Comparison of ENCODE assay signal across 8 mouse cellular contexts in the genomic region with DNA sequence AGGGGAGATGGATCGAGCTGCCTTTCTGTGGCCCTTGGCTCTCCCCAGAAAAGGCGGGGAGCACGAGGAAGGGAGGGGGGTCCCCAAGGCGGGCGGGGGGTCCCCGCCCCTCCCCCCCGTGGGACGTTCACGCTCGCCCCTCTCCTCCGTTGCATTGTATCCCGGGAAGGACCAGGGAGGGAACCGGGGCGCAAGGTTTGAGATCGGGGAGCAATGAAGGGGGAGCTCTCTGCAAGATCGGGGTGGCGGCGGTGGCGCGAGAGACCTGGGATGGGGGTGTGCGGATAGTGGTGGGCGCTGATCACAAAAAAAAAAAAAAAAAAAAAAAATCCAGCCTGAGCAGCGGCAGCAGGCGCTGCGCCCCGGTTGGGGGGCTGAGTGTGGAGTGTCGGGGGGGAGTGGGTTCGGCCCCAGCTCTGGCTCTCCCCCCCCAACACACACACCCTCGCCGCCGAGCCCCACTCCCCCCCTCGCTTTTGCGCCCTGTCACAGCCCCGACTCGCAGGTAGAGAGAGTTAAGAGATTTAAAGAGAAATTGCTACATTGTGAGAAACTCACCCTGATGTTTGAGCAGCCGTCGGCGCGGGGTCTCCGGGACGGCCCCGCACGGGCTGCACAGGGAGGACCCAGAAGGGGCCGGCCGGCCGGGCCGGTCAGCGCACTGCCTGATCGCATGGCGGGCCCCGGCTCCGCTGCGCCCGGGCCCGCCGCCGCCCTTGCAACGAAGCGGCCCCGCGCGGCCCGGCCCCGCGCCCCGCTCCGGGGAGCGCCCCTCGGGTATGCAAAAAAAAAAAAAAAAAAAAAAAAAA. TPM values are rescaled to one million over a fixed set of nuclear protein-coding genes. Genes with fewer than 3 reads are reported as not detected.
A peak's percentile ranks its signal among the peaks of the same experiment; 100 is the strongest.
DNase-seq lines count a peak whose midpoint lies in the region; ATAC-seq lines count a peak whose summit lies in the region.

Bicra (minus strand) TSS at position 584 of the 809 bp plus-strand sequence.

- ATAC-seq in hindbrain, embryonic 14.5 days (ENCODE audit: low FRiP score) = peak; percentile 75

- peak within 1 kb of the TSS; percentile 69 for H3K4me3 ChIP-seq in hindbrain, embryonic 14.5 days (replicated peaks; ENCODE audit: low read length)

- no peaks in the 10 kb centered on the region for H3K27me3 ChIP-seq in hindbrain, embryonic 14.5 days (ENCODE audit: control insufficient read depth, insufficient read depth, low read length)

- peak within 1 kb of the TSS; percentile 78 for H3K4me2 ChIP-seq in hindbrain, embryonic 14.5 days (replicated peaks)

- H3K4me1 ChIP-seq in hindbrain, embryonic 14.5 days (replicated peaks; ENCODE audit: control insufficient read depth, insufficient read depth, low read length) = peaks cover 49% of the 10 kb centered on the region

- peak within 1 kb of the TSS; percentile 98 for H3K27ac ChIP-seq in hindbrain, embryonic 14.5 days

- peak within 1 kb of the TSS; percentile 96 for H3K9ac ChIP-seq in hindbrain, embryonic 14.5 days

- peak; percentile 64 for DNase-seq in MEL-GATA-1-ER (ENCODE audit: extremely low read depth, low read depth)
- DNase-seq in cerebellum, adult 8-10 months = peak; percentile 79
- DNase-seq in frontal cortex, postnatal 14 days (ENCODE audit: low spot score in 2 of 2) = peak; percentile 66 to 76
- DNase-seq in hindbrain, embryonic 14.5 days (ENCODE audit: low spot score) = peak; percentile 92
- peak; percentile 75 for DNase-seq in left cerebral cortex, adult 11 months (ENCODE audit: low spot score)
- peak; percentile 92 to 94 for DNase-seq in lung, postnatal 4 days
- DNase-seq in right cerebral cortex, adult 2 months (ENCODE audit: low spot score in 2 of 2) = peak; percentile 63 to 77
- DNase-seq in urinary bladder, postnatal 10 days (ENCODE audit: low spot score) = peak; percentile 50

- WGBS in hindbrain, embryonic 14.5 days = under 1% methylated on average over 58 of the region's 69 CpGs

- no peaks in the 10 kb centered on the region for H3K9me3 ChIP-seq in hindbrain, embryonic 14.5 days (ENCODE audit: control insufficient read depth, low read length)

- peaks cover 8% of the 10 kb centered on the region; the same call in 1 of the 2 replicates for H3K36me3 ChIP-seq in hindbrain, embryonic 14.5 days (replicated peaks; ENCODE audit: control insufficient read depth, insufficient read depth)

RNA-seq across cellular contexts. Expression of gene Bicra, which starts in this region (rescaled TPM):
- polyA plus RNA-seq in hindbrain, embryonic 14.5 days (2014; fragmentation: Nextera tagmentation; extraction: Ambion mirVana) = 7.9 and 8.8 TPM in 2 replicates

Comparison
In these comparisons a context has a peak if more than half of its experiments do, and no peak if none do; other contexts are left out.
1. Peak in every context shown above with its lines: DNase-seq, ATAC-seq, H3K4me3 ChIP-seq and H3K27ac ChIP-seq.